Mouse (Mus musculus) olfactory bulb, adult 2 months (tissue): Measurements from ENCODE around the gene Pvr. TPM values are rescaled to one million over a fixed set of nuclear protein-coding genes. Genes with fewer than 3 reads are reported as not detected.

ENCODE experiments used
- H3K27ac ChIP-seq: fragments of 200-500 bp; 2 replicates; pipeline ENCODE4 v1.5.1; 2012; ENCODE audit warnings: low read depth, low read length; ENCODE audit not compliant: insufficient read depth
- H3K4me1 ChIP-seq: fragments of 200-500 bp; 2 replicates; pipeline ENCODE4 v1.6.1; 2012; ENCODE audit warnings: low read length; ENCODE audit not compliant: control insufficient read depth, insufficient read depth
- H3K4me3 ChIP-seq: fragments of 200-500 bp; 2 replicates; pipeline ENCODE4 v1.5.1; 2012; ENCODE audit warnings: mild to moderate bottlenecking, low read depth, low read length, moderate library complexity; ENCODE audit not compliant: insufficient read depth
- CTCF ChIP-seq: fragments of 200-500 bp; IDR thresholded peaks from 2 replicates; pipeline ENCODE4 v1.5.1; 2012; ENCODE audit warnings: low read depth, mild to moderate bottlenecking, low read length, moderate library complexity; ENCODE audit not compliant: insufficient read depth
- POLR2A ChIP-seq: fragments of 200-500 bp; IDR thresholded peaks from 2 replicates; pipeline ENCODE4 v1.6.1; 2012; ENCODE audit warnings: mild to moderate bottlenecking, low read depth, low read length, moderate library complexity; ENCODE audit not compliant: insufficient read depth
- whole genome bisulfite sequencing: fragments of 180-500 bp; shearing (Covaris S2); methylation state at CpG from one replicate; pipeline ENCODE4 v1.1.7; 2018; 5-methylcytosine and 5-hydroxymethylcytosine counted together
- polyA plus RNA-seq: library from polyadenylated mRNA; stranded (reverse); fragments of >200 nt; gene quantifications from 2 replicates; pipeline ENCODE4 v1.2.4, GENCODE M21; 2012; ENCODE audit warnings: low replicate concordance; ENCODE audit not compliant: missing spikeins, insufficient read depth, insufficient read length

Pvr gene
- not detected in 2 replicates for polyA plus RNA-seq

DNA sequence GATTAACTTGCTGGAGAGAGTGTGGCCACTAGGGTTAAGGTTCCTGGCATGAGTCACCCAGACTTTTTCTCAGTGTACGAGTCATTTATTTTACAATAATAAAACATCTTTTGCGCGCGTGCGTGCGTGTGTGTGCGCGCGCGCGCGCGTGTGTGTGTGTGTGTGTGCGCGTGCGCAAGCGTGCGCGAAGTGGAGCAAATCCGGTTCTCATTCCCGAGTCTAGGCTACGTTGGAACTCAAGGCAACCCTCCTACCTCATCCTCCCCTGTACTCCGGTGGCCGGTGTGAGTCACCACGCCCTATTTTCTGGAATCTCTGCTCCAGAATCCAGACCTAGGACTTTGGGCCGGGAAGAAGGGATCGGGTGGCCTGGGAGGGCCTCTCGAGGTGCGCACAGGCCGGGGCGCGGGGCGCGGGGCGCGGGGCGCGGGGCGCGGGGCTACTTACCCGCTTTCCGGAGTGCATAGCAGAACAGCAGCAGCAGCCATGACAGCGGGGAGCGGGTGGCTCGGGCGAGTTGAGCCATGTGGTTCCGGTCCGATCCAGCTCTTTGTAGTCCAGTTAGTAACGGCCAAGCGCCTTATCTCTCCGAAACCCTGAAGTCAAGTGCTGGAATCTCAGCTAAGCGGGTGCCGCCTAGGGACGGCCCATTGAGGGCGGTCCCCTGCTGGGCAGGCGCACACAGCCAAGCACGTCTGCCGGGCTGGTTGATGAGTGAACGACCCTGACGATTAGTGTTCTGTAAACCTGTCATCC lies at the start of gene Pvr:
TSS of gene Pvr (minus strand) at position 655 of the 756 bp plus-strand sequence.
- no peak for TF ChIP-seq POLR2A
- no peak for TF ChIP-seq CTCF
- peak within 1 kb of the TSS; percentile 67 for H3K4me3 ChIP-seq
- under 1% methylated on average over 60 of the region's 60 CpGs for WGBS
- 0 out of 2 replicates have a peak within 1 kb of the TSS, but pooled peaks have one; percentile 10 for H3K27ac ChIP-seq
- peaks cover 11% of the 10 kb centered on the region; the same call in 1 of the 2 replicates for H3K4me1 ChIP-seq

- H3K4me3 ChIP-seq = no peak overlapping the region
- TF ChIP-seq POLR2A (no peak), CTCF (no peak)
- no peak overlapping the region for H3K27ac ChIP-seq
- no peaks in the 10 kb centered on the region for H3K4me1 ChIP-seq
- 91% methylated on average over 8 of the region's 8 CpGs for WGBS
Observed at GRCm38 (mm10) chr7:19970196-19970595, 49.2 kb upstream of the Pvr start.

GRCm38 (mm10) chr7:19969541-19970090 lies 48.7 kb upstream of the Pvr start:
- no peak overlapping the region for H3K4me3 ChIP-seq
- no peak overlapping the region for H3K27ac ChIP-seq
- H3K4me1 ChIP-seq = no peaks in the 10 kb centered on the region
- 92% methylated on average over 4 of the region's 4 CpGs for WGBS
- no peak for TF ChIP-seq CTCF
- TF ChIP-seq POLR2A = no peak

GRCm38 (mm10) chr7:19969106-19969505 lies 48.1 kb upstream of the Pvr start:
- 74% methylated on average over 3 of the region's 3 CpGs for WGBS
- TF ChIP-seq CTCF (no peak), POLR2A (no peak)
- H3K27ac ChIP-seq = no peak overlapping the region
- no peaks in the 10 kb centered on the region for H3K4me1 ChIP-seq
- H3K4me3 ChIP-seq = no peak overlapping the region

GRCm38 (mm10) chr7:19964985-19965579 lies 44.1 kb upstream of the Pvr start, which contains the start of gene Ceacam20:
Gene Ceacam20 (plus strand): TSS chr7:19965412.
- TF ChIP-seq POLR2A (no peak), CTCF (no peak)
- Histone ChIP-seq H3K4me3 (no peak within 1 kb of the TSS), H3K4me1 (no peaks in the 10 kb centered on the region), H3K27ac (no peak within 1 kb of the TSS)
- WGBS = 76% methylated on average over 7 of the region's 7 CpGs

DNA sequence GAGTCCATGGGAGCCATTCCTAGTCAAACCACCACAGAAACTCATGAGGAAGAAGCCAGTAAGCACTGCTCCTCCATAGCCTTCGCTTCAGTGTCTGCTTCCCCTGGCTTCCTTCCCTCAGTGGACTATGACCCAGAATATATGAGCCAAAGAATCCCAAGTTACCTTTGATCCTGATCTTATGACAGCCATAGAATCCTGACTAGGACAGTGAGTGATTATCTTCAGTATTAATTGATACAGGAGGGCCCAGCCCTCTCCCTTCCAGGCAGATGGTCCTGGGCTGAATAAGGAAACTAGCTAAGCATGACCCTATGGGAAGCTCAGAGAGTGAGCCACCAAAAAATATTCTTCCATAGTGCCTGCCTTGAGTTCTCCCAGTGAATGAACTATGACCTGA lies 41.5 kb upstream of the Pvr start:
- Histone ChIP-seq H3K27ac (no peak overlapping the region), H3K4me3 (no peak overlapping the region), H3K4me1 (no peaks in the 10 kb centered on the region)
- TF ChIP-seq POLR2A = no peak
- TF ChIP-seq CTCF = no peak
- WGBS = 64% methylated on average over 1 of the region's 1 CpGs

DNA sequence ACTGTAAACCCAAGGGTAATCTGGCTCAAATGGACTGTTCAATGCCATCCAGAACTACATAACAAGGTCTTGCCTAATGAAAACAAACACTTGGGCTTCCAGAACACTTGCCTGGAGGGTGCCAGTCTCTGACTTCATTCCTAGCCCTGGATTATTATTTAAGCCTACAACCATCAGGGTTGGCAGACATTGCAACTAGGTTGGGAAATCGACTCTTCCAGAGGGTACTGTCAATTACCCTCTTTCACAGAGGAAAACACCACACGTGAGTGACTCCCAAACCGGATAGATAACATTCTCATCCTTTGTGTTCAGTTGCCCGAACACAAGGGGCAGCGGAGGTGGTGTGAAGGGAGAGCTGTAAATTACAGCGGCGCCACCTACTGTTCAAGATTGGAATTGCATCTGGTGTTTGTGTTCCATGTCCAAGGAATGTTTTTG lies 35.4 kb upstream of the Pvr start:
- peak; percentile 71 for TF ChIP-seq CTCF
- no peak for TF ChIP-seq POLR2A
- no peaks in the 10 kb centered on the region for H3K4me1 ChIP-seq
- 2% methylated on average over 7 of the region's 7 CpGs for WGBS
- no peak overlapping the region for H3K27ac ChIP-seq
- no peak overlapping the region for H3K4me3 ChIP-seq

GRCm38 (mm10) chr7:19955861-19956260 lies 34.9 kb upstream of the Pvr start:
- Histone ChIP-seq H3K4me1 (no peaks in the 10 kb centered on the region), H3K27ac (no peak overlapping the region), H3K4me3 (no peak overlapping the region)
- 67% methylated on average over 4 of the region's 4 CpGs for WGBS
- TF ChIP-seq CTCF (no peak), POLR2A (no peak)

GRCm38 (mm10) chr7:19953054-19953453 lies 32.1 kb upstream of the Pvr start:
- no peak overlapping the region for H3K27ac ChIP-seq
- TF ChIP-seq CTCF (no peak), POLR2A (no peak)
- no peaks in the 10 kb centered on the region for H3K4me1 ChIP-seq
- WGBS = 56% methylated on average over 9 of the region's 9 CpGs
- H3K4me3 ChIP-seq = no peak overlapping the region
